Comparison of ENCODE assay signal across 35 mouse cellular contexts in genomic region chr9:124059660-124060352, GRCm38 (mm10). TPM values are rescaled to one million over a fixed set of nuclear protein-coding genes. Genes with fewer than 3 reads are reported as not detected.
DNase-seq lines count a peak whose midpoint lies in the region; ATAC-seq and TF ChIP-seq lines count a peak whose summit lies in the region.
"Had no signal": no experiment of that assay in that cellular context is flagged by ENCODE, and none has a peak within 500 bp of the region (broad histone marks: within the 10 kb centered on the region; RNA-seq: fewer than 3 reads in every experiment).

No protein-coding gene starts in this region.

- no peaks in the 10 kb centered on the region for H3K27me3 ChIP-seq in MEL (ENCODE audit: control insufficient read depth in 1 of 2, insufficient read depth in 2 of 2, low read length in 2 of 2)
- no peaks in the 10 kb centered on the region for H3K27me3 ChIP-seq in liver, embryonic 11.5 days (replicated peaks; ENCODE audit: control insufficient read depth, insufficient read depth, low read length)
- no peaks in the 10 kb centered on the region for H3K27me3 ChIP-seq in liver, embryonic 16.5 days (ENCODE audit: control insufficient read depth, insufficient read depth, low read depth, low read length)
- H3K27me3 ChIP-seq: embryonic facial prominence, embryonic 13.5 days; forebrain, embryonic 12.5 days; heart, embryonic 12.5 days; hindbrain, embryonic 15.5 days; limb, embryonic 13.5 days; midbrain, embryonic 15.5 days; neural tube, embryonic 15.5 days; Patski had no signal

- no peak overlapping the region for H3K4me2 ChIP-seq in liver, embryonic 11.5 days
- no peak overlapping the region for H3K4me2 ChIP-seq in liver, embryonic 16.5 days (ENCODE audit: low read depth, low read length)
- H3K4me2 ChIP-seq: embryonic facial prominence, embryonic 13.5 days; forebrain, embryonic 12.5 days; heart, embryonic 12.5 days; hindbrain, embryonic 15.5 days; limb, embryonic 13.5 days; midbrain, embryonic 15.5 days; neural tube, embryonic 15.5 days had no signal

- WGBS in liver, embryonic 11.5 days: 72% methylated on average over 2 of the region's 2 CpGs
- WGBS in liver, embryonic 16.5 days (ENCODE audit: insufficient replicate concordance): 48% methylated on average over 2 of the region's 2 CpGs

- H3K36me3 ChIP-seq in MEL (ENCODE audit: control insufficient read depth in 1 of 2, insufficient read depth in 2 of 2, low read length in 2 of 2): peaks cover 0 to 23% of the 10 kb centered on the region in 2 experiments; a peak in 2 of 4 replicates
- no peaks in the 10 kb centered on the region for H3K36me3 ChIP-seq in liver, embryonic 11.5 days (ENCODE audit: control insufficient read depth, insufficient read depth, low read length)
- no peaks in the 10 kb centered on the region for H3K36me3 ChIP-seq in liver, embryonic 16.5 days (ENCODE audit: control insufficient read depth, insufficient read depth)
- H3K36me3 ChIP-seq: embryonic facial prominence, embryonic 13.5 days; forebrain, embryonic 12.5 days; heart, embryonic 12.5 days; hindbrain, embryonic 10.5 days; hindbrain, embryonic 15.5 days; limb, embryonic 13.5 days; midbrain, embryonic 10.5 days; midbrain, embryonic 15.5 days; neural tube, embryonic 15.5 days had no signal

- H3K9ac ChIP-seq in MEL (ENCODE audit: control insufficient read depth, low read depth, low read length, poor library complexity, severe bottlenecking): no peak overlapping the region
- no peak overlapping the region for H3K9ac ChIP-seq in liver, embryonic 11.5 days (ENCODE audit: low read depth, low read length)
- no peak overlapping the region for H3K9ac ChIP-seq in liver, embryonic 16.5 days (ENCODE audit: low read depth, low read length)
- H3K9ac ChIP-seq: embryonic facial prominence, embryonic 13.5 days; forebrain, embryonic 12.5 days; forebrain, postnatal 0 days; heart, embryonic 12.5 days; hindbrain, embryonic 15.5 days; limb, embryonic 13.5 days; midbrain, embryonic 15.5 days; neural tube, embryonic 15.5 days had no signal

- H3K27ac ChIP-seq in MEL (ENCODE audit: control insufficient read depth, low read depth, low read length): peak overlapping the region; percentile 3; the same call in 1 of the 2 replicates
- H3K27ac ChIP-seq in liver, embryonic 11.5 days (ENCODE audit: low read depth, low read length): no peak overlapping the region
- peak overlapping the region; percentile 63 for H3K27ac ChIP-seq in liver, embryonic 16.5 days (ENCODE audit: low read length)
- H3K27ac ChIP-seq: embryonic facial prominence, embryonic 13.5 days; forebrain, embryonic 12.5 days; heart, adult 2 months; hindbrain, embryonic 10.5 days; hindbrain, embryonic 15.5 days; kidney, postnatal 0 days; limb, embryonic 13.5 days; midbrain, embryonic 10.5 days; midbrain, embryonic 15.5 days; neural tube, embryonic 15.5 days had no signal

- no peak for TF ChIP-seq CTCF in MEL (IDR thresholded peaks at IDR 0.05 in 2 of 3, conservative IDR thresholded peaks at IDR 0.05 in 1 of 3; ENCODE audit: control insufficient read depth in 1 of 3, insufficient read depth in 1 of 3, low read depth in 2 of 3, low read length in 3 of 3, poor library complexity in 1 of 3, severe bottlenecking in 1 of 3)

- intact Hi-C loops in left cerebral cortex, postnatal 36 days (cut with DNase I): no loop called here

- TF ChIP-seq EP300 in MEL (IDR thresholded peaks at IDR 0.05; ENCODE audit: low read depth in 1 of 2, low read length in 2 of 2): peak; percentile 56 to 62; a peak in 2 of 4 replicates

- DNase-seq in 416B (ENCODE audit: low read depth): peak; percentile 64
- peak; percentile 51 for DNase-seq in MEL (ENCODE audit: low read depth, low spot score)
- no peak for DNase-seq in liver, embryonic 11.5 days (ENCODE audit: low spot score)
- DNase-seq in retina, embryonic 14.5 days (ENCODE audit: low spot score): no peak
- no peak for DNase-seq in adrenal gland, adult (ENCODE audit: inconsistent age in 2 of 2, low spot score in 1 of 2)
- DNase-seq in left cerebral cortex, postnatal 36 days (ENCODE audit: low spot score in 2 of 2): no peak
- DNase-seq: adrenal gland, postnatal 14 days; cerebellum, adult 11-12 months; cerebellum, postnatal 10 days; forebrain, postnatal 0 days; heart, adult 2 months; kidney, adult 18-20 months; layer of hippocampus, adult 9-11 months; lung, adult 2 months; lung, postnatal 10 days; right cerebral cortex, postnatal 25 days; thymus, postnatal 25 days had no signal

- H3K79me2 ChIP-seq in MEL (ENCODE audit: control insufficient read depth, insufficient read depth, low read length, poor library complexity): no peaks in the 10 kb centered on the region

- TF ChIP-seq RAD21 in MEL (IDR thresholded peaks at IDR 0.05; ENCODE audit: low read depth, low read length): no peak

- no peaks in the 10 kb centered on the region for H3K9me3 ChIP-seq in MEL (replicated peaks; ENCODE audit: insufficient read depth, low read length)
- H3K9me3 ChIP-seq in liver, embryonic 11.5 days (ENCODE audit: control insufficient read depth, low read length): no peaks in the 10 kb centered on the region
- H3K9me3 ChIP-seq in liver, embryonic 16.5 days (replicated peaks; ENCODE audit: control insufficient read depth, low read length): no peaks in the 10 kb centered on the region
- H3K9me3 ChIP-seq: embryonic facial prominence, embryonic 13.5 days; forebrain, embryonic 12.5 days; heart, embryonic 12.5 days; hindbrain, embryonic 10.5 days; hindbrain, embryonic 15.5 days; limb, embryonic 13.5 days; midbrain, embryonic 10.5 days; midbrain, embryonic 15.5 days; neural tube, embryonic 15.5 days had no signal

- ATAC-seq in liver, embryonic 11.5 days (replicated peaks; ENCODE audit: low FRiP score): peak; percentile 53; the same call in 1 of the 2 replicates
- ATAC-seq in liver, embryonic 16.5 days (ENCODE audit: low read depth): peak; percentile 27
- ATAC-seq: forebrain, postnatal 0 days; midbrain, embryonic 15.5 days; Patski had no signal

- no peak overlapping the region for H3K4me3 ChIP-seq in MEL (ENCODE audit: control insufficient read depth in 1 of 2, insufficient read depth in 1 of 2, low read depth in 2 of 2, low read length in 2 of 2)
- H3K4me3 ChIP-seq in liver, embryonic 11.5 days (ENCODE audit: low read depth, low read length): no peak overlapping the region
- no peak overlapping the region for H3K4me3 ChIP-seq in liver, embryonic 16.5 days (ENCODE audit: low read depth, low read length)
- H3K4me3 ChIP-seq: embryonic facial prominence, embryonic 13.5 days; erythroblast, embryonic 14.5 days; forebrain, embryonic 12.5 days; heart, adult 2 months; heart, embryonic 12.5 days; hindbrain, embryonic 10.5 days; hindbrain, embryonic 15.5 days; limb, embryonic 13.5 days; midbrain, embryonic 10.5 days; midbrain, embryonic 15.5 days; neural tube, embryonic 15.5 days had no signal

- peaks cover 16 to 24% of the 10 kb centered on the region in 2 experiments for H3K4me1 ChIP-seq in MEL (ENCODE audit: control insufficient read depth in 1 of 2, insufficient read depth in 2 of 2, low read length in 2 of 2)
- H3K4me1 ChIP-seq in liver, embryonic 11.5 days (replicated peaks; ENCODE audit: control insufficient read depth, insufficient read depth, low read length): no peaks in the 10 kb centered on the region
- peaks cover 13% of the 10 kb centered on the region for H3K4me1 ChIP-seq in liver, embryonic 16.5 days (ENCODE audit: control insufficient read depth, low read depth, low read length)
- H3K4me1 ChIP-seq: embryonic facial prominence, embryonic 13.5 days; forebrain, embryonic 12.5 days; heart, embryonic 12.5 days; hindbrain, embryonic 10.5 days; hindbrain, embryonic 15.5 days; limb, embryonic 13.5 days; midbrain, embryonic 15.5 days; neural tube, embryonic 15.5 days had no signal

- no peak for TF ChIP-seq POLR2A in MEL (IDR thresholded peaks at IDR 0.05; ENCODE audit: control insufficient read depth in 1 of 2, insufficient read depth in 1 of 2, low read depth in 1 of 2, low read length in 2 of 2, poor library complexity in 1 of 2)

TF ChIP-seq in MEL, 35 proteins besides CTCF, POLR2A, EP300 and RAD21:
- TF ChIP-seq GABPA (IDR thresholded peaks at IDR 0.05; ENCODE audit: low read depth, low read length): no peak
- no peak for TF ChIP-seq JUND (IDR thresholded peaks at IDR 0.05; ENCODE audit: low read depth, low read length)
- no peak for TF ChIP-seq NELFE (IDR thresholded peaks at IDR 0.05; ENCODE audit: low read depth, low read length)
- TF ChIP-seq TCF12 (IDR thresholded peaks at IDR 0.05; ENCODE audit: low read depth, low read length): peak; percentile 85
- TF ChIP-seq MYC (IDR thresholded peaks at IDR 0.05; ENCODE audit: low read depth, low read length): no peak
- no peak for TF ChIP-seq POLR2AphosphoS5 (IDR thresholded peaks at IDR 0.05; ENCODE audit: borderline replicate concordance, low read depth, low read length)
- no peak for TF ChIP-seq SIN3A (IDR thresholded peaks at IDR 0.05; ENCODE audit: low read length)
- TF ChIP-seq MXI1 (IDR thresholded peaks at IDR 0.05; ENCODE audit: low read depth, low read length): no peak
- TF ChIP-seq TAL1 (IDR thresholded peaks at IDR 0.05; ENCODE audit: low read length): peak; percentile 74
- no peak for TF ChIP-seq MAFK (IDR thresholded peaks at IDR 0.05; ENCODE audit: borderline replicate concordance, low read depth, low read length)
- TF ChIP-seq GATA1 (IDR thresholded peaks at IDR 0.05; ENCODE audit: low read depth, low read length): peak; percentile 52
- TF ChIP-seq ETS1 (IDR thresholded peaks at IDR 0.05; ENCODE audit: low read depth, low read length): peak; percentile 54; the same call in 1 of the 2 replicates
TF ChIP-seq in MEL: peak in this region for 4.

RNA-seq across cellular contexts. Expression of gene Ccr3, which starts 38.0 kb away (rescaled TPM):
- total RNA-seq in MEL (2012; rRNA removed): not detected in 2 replicates
- polyA plus RNA-seq in MEL (2012; ENCODE audit: insufficient read depth in 1 of 2, insufficient read length in 2 of 2, low read depth in 1 of 2, low replicate concordance in 2 of 2, missing spikeins in 1 of 2): not detected
- 0.04 and 0.05 TPM in 2 replicates for polyA plus RNA-seq in liver, embryonic 11.5 days (2014; fragmentation: Nextera tagmentation; extraction: Ambion mirVana)
- 0.14 and 0.18 TPM in 2 replicates for polyA plus RNA-seq in liver, embryonic 16.5 days (2015; fragmentation: Nextera tagmentation; extraction: Ambion mirVana)
- not detected for total RNA-seq in left cerebral cortex, postnatal 36 days (2021)
- total RNA-seq: common myeloid progenitor, adult 5-6 weeks; ES-E14; gastrocnemius, postnatal 4 days; heart, adult 2 months had no signal
- polyA plus RNA-seq: erythroblast, embryonic 14.5 days; forebrain, embryonic 12.5 days; forebrain, postnatal 0 days; heart, postnatal 0 days; hindbrain, embryonic 10.5 days; hindbrain, embryonic 15.5 days; intestine, embryonic 14.5 days; kidney, postnatal 0 days; midbrain, embryonic 10.5 days; midbrain, embryonic 15.5 days; neural tube, embryonic 15.5 days; Patski had no signal

RNA-seq across cellular contexts. Expression of gene Ccr2, which starts 41.9 kb away (rescaled TPM):
- total RNA-seq in MEL (2012; rRNA removed): 6.2 and 10.8 TPM in 2 replicates
- 1 to 10 TPM in 1 of 2 experiments, not detected in 1; 4.1 TPM for polyA plus RNA-seq in MEL (2012; ENCODE audit: insufficient read depth in 1 of 2, insufficient read length in 2 of 2, low read depth in 1 of 2, low replicate concordance in 2 of 2, missing spikeins in 1 of 2)
- 0.64 and 0.80 TPM in 2 replicates for polyA plus RNA-seq in liver, embryonic 11.5 days (2014; fragmentation: Nextera tagmentation; extraction: Ambion mirVana)
- polyA plus RNA-seq in liver, embryonic 16.5 days (2015; fragmentation: Nextera tagmentation; extraction: Ambion mirVana): 4.3 and 5.6 TPM in 2 replicates
- under 1 TPM; 0.29 to 0.39 TPM for total RNA-seq in left cerebral cortex, postnatal 36 days (2021)
- total RNA-seq: ES-E14 had no signal
- polyA plus RNA-seq: erythroblast, embryonic 14.5 days; Patski had no signal

Comparison
In these comparisons a context has a peak if more than half of its experiments do, and no peak if none do; other contexts are left out.
1. DNase-seq: peak in 416B (single experiment) and MEL (single experiment); none in liver, embryonic 11.5 days (single experiment), retina, embryonic 14.5 days (single experiment), adrenal gland, adult (0 of 2) and left cerebral cortex, postnatal 36 days (0 of 2).